Mouse (Mus musculus) forebrain, embryonic 15.5 days (tissue): Measurements from ENCODE around the gene Asrgl1. TPM values are rescaled to one million over a fixed set of nuclear protein-coding genes. Genes with fewer than 3 reads are reported as not detected.

ENCODE experiments used
- ATAC-seq: fragments of 200-750 bp; cut with Nextera tagmentation; replicated peaks from 2 replicates; pipeline ENCODE4 v1.8.0; 2017; ENCODE audit warnings: mild to moderate bottlenecking, moderate TSS enrichment, moderate library complexity
- H3K27ac ChIP-seq: fragments of 300-500 bp; sonication (generic); replicated peaks from 2 replicates; pipeline ENCODE4 v1.5.1; 2015; ENCODE audit warnings: mild to moderate bottlenecking, inconsistent platforms
- H3K27me3 ChIP-seq: fragments of 300-500 bp; sonication (generic); 2 replicates; pipeline ENCODE4 v1.6.1; 2015; ENCODE audit warnings: inconsistent platforms
- H3K36me3 ChIP-seq: fragments of 300-500 bp; sonication (generic); 2 replicates; pipeline ENCODE4 v1.6.1; 2015; ENCODE audit warnings: mild to moderate bottlenecking, inconsistent platforms
- H3K4me1 ChIP-seq: fragments of 300-500 bp; sonication (generic); 2 replicates; pipeline ENCODE4 v1.6.1; 2015; ENCODE audit warnings: inconsistent platforms
- H3K4me2 ChIP-seq: fragments of 300-500 bp; sonication (generic); replicated peaks from 2 replicates; pipeline ENCODE4 v1.6.1; 2015; ENCODE audit warnings: mild to moderate bottlenecking, inconsistent platforms
- H3K4me3 ChIP-seq: fragments of 300-500 bp; sonication (generic); 2 replicates; pipeline ENCODE4 v1.5.1; 2015; ENCODE audit warnings: mild to moderate bottlenecking, inconsistent platforms
- H3K9ac ChIP-seq: fragments of 300-500 bp; sonication (generic); replicated peaks from 2 replicates; pipeline ENCODE4 v1.6.1; 2015; ENCODE audit warnings: mild to moderate bottlenecking, inconsistent platforms
- H3K9me3 ChIP-seq: fragments of 300-500 bp; sonication (generic); 2 replicates; pipeline ENCODE4 v1.6.1; 2016; ENCODE audit warnings: inconsistent platforms
- WGBS: fragments of 180-500 bp; shearing (Covaris S2); methylation state at CpG from one replicate; pipeline ENCODE4 v1.1.7; 2015; ENCODE audit warnings: mixed read lengths; 5-methylcytosine and 5-hydroxymethylcytosine counted together
- polyA plus RNA-seq: library from polyadenylated mRNA; unstranded; fragments of >200 nt; fragmentation: Nextera tagmentation; extraction: Ambion mirVana; gene quantifications from 2 replicates; pipeline ENCODE4 v1.2.1, GENCODE M21; 2015

Asrgl1 gene
- polyA plus RNA-seq, 1 experiment from 2014 or later, result 33.5 TPM

DNA sequence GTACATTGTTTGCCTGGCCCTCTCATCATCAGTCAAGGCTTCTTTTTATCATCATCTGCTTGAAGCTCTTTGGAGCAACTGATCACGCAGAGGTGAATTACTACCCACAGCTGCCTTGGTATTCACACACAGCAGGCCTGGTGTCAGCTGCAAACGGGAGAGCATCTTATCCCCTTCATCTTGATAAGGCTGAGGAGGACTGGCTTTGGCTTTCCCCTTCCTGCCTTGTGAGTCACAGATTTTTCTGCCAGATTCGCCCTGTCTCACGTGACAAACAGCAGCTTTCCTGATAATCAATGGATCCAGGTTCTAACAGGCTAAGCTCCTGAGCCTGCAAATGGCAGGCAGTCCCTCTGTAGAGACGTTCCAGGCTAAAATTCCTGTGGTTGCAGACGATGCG is 55.5 kb downstream of the Asrgl1 start:
- Histone ChIP-seq H3K4me3 (no peak overlapping the region), H3K4me1 (peaks cover 7% of the 10 kb centered on the region; the same call in 1 of the 2 replicates), H3K9ac (0 out of 2 replicates have a peak overlapping the region, but pooled peaks have one; percentile 15), H3K27me3 (no peaks in the 10 kb centered on the region), H3K4me2 (no peak overlapping the region), H3K9me3 (no peaks in the 10 kb centered on the region), H3K27ac (no peak overlapping the region), H3K36me3 (no peaks in the 10 kb centered on the region)
- ATAC-seq, result no peak
- WGBS, result 36% methylated on average over 7 of the region's 7 CpGs

DNA sequence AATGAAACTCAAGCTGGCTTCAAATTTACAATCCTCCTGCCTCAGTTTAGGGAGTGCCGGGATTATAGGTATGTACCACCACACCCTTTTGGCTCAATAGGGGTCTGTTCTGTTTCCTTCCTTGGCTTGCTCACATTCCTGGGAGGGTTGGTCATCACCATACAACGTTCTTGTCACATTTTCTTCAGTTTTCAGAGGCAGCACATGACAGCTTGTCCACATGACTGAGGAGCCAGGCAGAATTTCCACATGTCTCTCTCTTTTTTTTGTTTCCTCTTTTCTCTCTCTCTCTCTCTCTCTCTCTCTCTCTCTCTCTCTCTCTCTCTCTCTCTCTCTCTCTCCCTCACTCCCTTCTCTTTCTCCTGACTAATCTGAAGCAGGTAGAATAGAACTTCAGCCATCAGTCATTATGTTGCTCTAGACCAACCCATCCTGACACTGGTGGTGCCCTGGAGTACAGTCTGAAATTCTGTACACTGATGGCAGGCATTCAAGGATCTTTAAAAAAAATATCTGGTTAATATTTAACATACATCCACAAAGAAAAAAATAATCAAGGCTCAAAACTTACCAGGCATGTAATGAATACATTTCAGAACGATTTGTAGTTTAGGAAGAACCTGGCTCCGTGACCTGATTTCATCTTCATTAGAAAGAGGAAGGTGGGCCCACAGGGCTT is 58.3 kb downstream of the Asrgl1 start:
- no peak overlapping the region for H3K4me2 ChIP-seq
- 0 out of 2 replicates have a peak, but pooled peaks cover 4% of the 10 kb centered on the region for H3K4me1 ChIP-seq
- H3K27me3 ChIP-seq, result no peaks in the 10 kb centered on the region
- no peak for ATAC-seq
- H3K36me3 ChIP-seq, result no peaks in the 10 kb centered on the region
- no peak overlapping the region for H3K27ac ChIP-seq
- H3K4me3 ChIP-seq, result no peak overlapping the region
- H3K9ac ChIP-seq, result no peak overlapping the region
- WGBS, result 80% methylated on average over 4 of the region's 4 CpGs
- no peaks in the 10 kb centered on the region for H3K9me3 ChIP-seq

DNA sequence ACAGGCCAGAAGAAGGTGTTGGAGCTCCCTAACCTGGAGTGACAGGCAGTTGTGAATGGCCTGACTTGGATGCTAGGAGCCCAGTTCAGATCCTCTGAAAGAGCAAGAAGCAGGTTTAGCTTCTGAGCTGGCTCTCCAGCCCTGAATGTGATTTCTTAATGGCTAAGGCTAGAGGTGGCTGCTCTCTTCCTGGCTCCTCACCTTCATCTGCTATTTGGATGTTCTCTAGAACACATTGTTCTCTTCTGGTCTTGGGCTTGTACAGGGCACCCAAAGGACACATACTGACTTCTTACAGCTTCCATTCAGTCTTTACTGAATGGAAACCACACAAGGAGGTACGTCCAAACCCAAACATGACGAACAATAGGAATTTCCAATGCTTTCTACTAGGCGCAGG is 59.4 kb downstream of the Asrgl1 start:
- ATAC-seq, result no peak
- no peak overlapping the region for H3K4me2 ChIP-seq
- H3K36me3 ChIP-seq, result no peaks in the 10 kb centered on the region
- no peaks in the 10 kb centered on the region for H3K27me3 ChIP-seq
- WGBS, result 83% methylated on average over 3 of the region's 3 CpGs
- no peak overlapping the region for H3K27ac ChIP-seq
- peaks cover 11% of the 10 kb centered on the region for H3K4me1 ChIP-seq
- no peak overlapping the region for H3K4me3 ChIP-seq
- no peaks in the 10 kb centered on the region for H3K9me3 ChIP-seq
- no peak overlapping the region for H3K9ac ChIP-seq

DNA sequence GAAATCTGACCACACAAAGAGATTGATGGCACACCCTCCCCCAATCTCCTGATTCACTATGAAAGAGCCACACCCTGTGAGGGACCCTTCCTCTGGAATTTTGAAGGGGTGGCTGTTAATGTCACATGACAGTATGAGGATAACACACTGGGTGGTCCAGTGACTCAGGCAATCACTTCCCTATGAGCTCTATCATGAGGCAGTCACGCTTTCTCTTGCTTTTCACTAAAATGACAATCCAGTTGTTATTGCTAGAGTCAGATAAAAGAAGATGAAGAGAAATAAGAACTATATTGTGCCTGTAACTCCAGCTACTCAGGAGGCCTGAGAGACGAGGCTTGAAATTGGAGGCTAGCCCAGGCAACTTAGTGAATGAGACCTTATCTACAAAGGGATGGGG is 59.9 kb downstream of the Asrgl1 start:
- Histone ChIP-seq H3K27me3 (no peaks in the 10 kb centered on the region), H3K9me3 (no peaks in the 10 kb centered on the region), H3K36me3 (no peaks in the 10 kb centered on the region), H3K4me3 (no peak overlapping the region), H3K27ac (no peak overlapping the region), H3K4me2 (no peak overlapping the region), H3K9ac (no peak overlapping the region), H3K4me1 (peaks cover 11% of the 10 kb centered on the region)
- ATAC-seq, result no peak
- WGBS, result 71% methylated on average over 2 of the region's 2 CpGs

DNA sequence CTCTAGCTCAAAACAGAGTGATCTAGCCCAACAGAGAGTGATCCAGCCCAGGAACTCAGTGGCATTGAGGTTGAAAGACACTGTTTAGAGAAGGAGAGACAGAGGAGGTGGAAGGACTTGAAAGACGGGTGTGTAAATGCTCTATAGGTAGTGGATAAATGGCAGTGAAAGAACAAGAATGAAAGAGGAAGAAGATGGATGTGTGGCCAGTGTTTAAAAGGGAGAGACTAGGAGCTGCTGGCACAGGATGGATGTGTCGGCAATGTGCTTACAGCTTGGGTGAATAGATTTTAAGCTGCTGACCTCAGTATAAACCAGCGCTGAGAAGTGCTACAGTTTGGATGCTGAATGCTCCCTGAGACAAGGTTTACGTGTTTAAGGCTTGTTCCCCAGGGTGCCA is 61.0 kb downstream of the Asrgl1 start:
- no peak overlapping the region for H3K9ac ChIP-seq
- WGBS, result 72% methylated on average over 4 of the region's 4 CpGs
- no peaks in the 10 kb centered on the region for H3K27me3 ChIP-seq
- H3K4me1 ChIP-seq, result peaks cover 17% of the 10 kb centered on the region
- no peaks in the 10 kb centered on the region for H3K36me3 ChIP-seq
- no peak overlapping the region for H3K4me2 ChIP-seq
- ATAC-seq, result no peak
- no peaks in the 10 kb centered on the region for H3K9me3 ChIP-seq
- no peak overlapping the region for H3K27ac ChIP-seq
- H3K4me3 ChIP-seq, result no peak overlapping the region

DNA sequence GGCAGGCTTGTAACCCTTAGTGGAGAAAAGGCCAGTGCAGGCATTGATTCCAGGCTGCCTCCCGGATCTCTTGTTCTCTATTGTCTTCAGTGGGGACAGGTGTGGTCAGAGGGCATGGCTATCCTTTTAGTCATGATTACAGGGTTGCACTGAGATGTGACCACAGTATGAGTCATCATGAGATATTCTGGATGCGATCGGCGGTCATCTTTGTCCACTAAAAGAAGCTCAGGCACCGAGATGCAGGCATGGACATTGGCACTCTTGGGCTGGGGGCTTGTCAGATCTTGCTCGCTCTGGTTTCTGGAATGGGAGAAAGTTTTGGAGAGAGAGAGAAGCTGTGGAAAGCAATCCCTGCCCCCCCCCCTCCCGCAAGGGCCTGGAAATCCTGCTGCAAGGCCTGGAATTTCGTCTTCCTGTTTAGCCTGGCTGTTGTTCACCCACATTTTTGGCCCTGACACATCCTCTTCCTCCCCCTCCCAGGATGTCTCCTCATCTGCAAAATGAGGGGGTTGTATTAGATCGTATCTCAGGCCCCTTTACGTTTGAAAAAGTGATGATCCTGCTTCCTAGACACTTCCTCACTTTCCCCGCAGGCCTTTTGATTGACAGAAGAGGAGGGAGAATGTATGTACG is 61.5 kb downstream of the Asrgl1 start:
- H3K9me3 ChIP-seq, result no peaks in the 10 kb centered on the region
- no peak for ATAC-seq
- H3K27me3 ChIP-seq, result no peaks in the 10 kb centered on the region
- H3K9ac ChIP-seq, result no peak overlapping the region
- no peak overlapping the region for H3K4me3 ChIP-seq
- H3K36me3 ChIP-seq, result no peaks in the 10 kb centered on the region
- WGBS, result 84% methylated on average over 12 of the region's 12 CpGs
- no peak overlapping the region for H3K4me2 ChIP-seq
- no peak overlapping the region for H3K27ac ChIP-seq
- H3K4me1 ChIP-seq, result peaks cover 17% of the 10 kb centered on the region

DNA sequence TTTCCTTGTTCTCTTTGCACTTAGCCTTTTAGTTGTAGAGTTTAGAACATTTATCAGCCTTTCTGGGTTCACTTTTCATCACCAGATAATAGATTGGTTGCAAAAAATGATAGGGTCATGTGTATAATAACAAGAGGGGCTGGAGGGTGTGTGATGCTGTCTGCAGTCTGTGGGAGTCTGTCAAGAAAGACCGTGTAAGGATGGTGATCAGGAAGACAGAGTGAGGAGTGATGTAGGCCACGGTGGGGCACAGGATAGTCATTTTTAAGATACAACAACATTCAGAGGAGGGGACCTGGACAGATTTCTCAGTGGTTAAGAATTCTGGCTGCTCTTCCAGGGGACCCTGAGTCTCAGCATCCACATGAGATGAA is 63.3 kb downstream of the Asrgl1 start:
- WGBS, result 76% methylated on average over 2 of the region's 2 CpGs
- H3K4me2 ChIP-seq, result no peak overlapping the region
- no peak overlapping the region for H3K4me3 ChIP-seq
- no peaks in the 10 kb centered on the region for H3K27me3 ChIP-seq
- peaks cover 17% of the 10 kb centered on the region for H3K4me1 ChIP-seq
- H3K9ac ChIP-seq, result no peak overlapping the region
- no peaks in the 10 kb centered on the region for H3K36me3 ChIP-seq
- H3K9me3 ChIP-seq, result no peaks in the 10 kb centered on the region
- no peak for ATAC-seq
- H3K27ac ChIP-seq, result no peak overlapping the region

DNA sequence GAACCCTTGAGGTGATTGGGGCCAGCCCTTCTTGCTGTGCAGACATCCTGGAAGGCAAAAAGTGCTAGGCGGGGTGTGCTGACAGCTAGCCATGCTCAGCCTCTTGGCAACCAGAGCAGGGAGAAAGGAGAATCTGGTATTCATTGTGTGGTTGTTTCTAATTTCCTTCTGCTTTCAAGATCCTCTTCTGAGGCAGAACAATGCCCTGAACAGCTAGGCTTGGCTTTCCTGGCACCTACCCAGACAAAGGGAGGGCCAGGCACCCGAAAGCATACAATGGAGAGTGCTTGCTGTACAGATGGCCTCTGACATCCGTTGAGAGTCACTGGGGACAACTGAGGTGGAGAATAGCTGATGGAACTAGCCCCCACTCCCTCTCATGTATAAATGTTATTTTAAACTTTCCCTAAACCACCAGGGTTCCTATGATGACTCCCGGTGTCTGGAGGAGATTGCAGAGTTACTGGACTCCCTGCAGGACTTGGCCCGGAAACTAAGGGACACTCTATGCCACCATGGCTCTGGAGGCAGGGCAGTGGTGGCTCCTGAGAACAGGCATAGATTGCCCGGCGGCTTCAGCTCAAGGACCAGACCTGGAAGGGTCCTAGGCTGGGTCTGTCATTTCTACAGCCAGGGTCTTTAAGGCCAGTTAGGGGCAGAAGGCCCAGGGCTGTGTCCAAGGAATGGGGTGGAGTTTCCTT is 63.8 kb downstream of the Asrgl1 start:
- ATAC-seq, result peak; percentile 35; the same call in 1 of the 2 replicates
- no peak overlapping the region for H3K4me2 ChIP-seq
- no peaks in the 10 kb centered on the region for H3K36me3 ChIP-seq
- no peaks in the 10 kb centered on the region for H3K27me3 ChIP-seq
- 48% methylated on average over 7 of the region's 7 CpGs for WGBS
- no peaks in the 10 kb centered on the region for H3K9me3 ChIP-seq
- H3K4me3 ChIP-seq, result no peak overlapping the region
- no peak overlapping the region for H3K9ac ChIP-seq
- H3K27ac ChIP-seq, result peak overlapping the region; percentile 7
- H3K4me1 ChIP-seq, result peaks cover 19% of the 10 kb centered on the region

DNA sequence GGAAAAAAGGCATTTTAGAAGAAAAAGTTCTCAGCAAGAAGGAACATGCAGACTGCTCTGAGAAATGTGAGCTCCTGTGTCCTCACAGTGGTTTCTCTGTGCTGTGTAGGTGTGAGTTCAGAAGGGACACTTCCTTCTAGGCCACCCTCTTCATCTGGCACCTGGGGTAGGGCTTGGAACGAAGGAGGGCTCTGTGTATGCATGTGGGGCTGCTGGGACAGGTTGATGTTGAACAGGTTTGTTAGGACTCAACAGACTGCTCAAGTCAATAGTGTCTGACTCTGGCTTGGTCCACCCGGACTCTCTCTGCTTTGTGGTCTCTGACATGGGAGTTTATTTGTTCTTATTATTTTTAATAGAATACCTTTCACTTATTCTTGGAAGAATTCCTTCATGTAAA is 65.1 kb downstream of the Asrgl1 start:
- Histone ChIP-seq H3K36me3 (no peaks in the 10 kb centered on the region), H3K9ac (no peak overlapping the region), H3K4me3 (no peak overlapping the region), H3K4me1 (peaks cover 31% of the 10 kb centered on the region), H3K27me3 (no peaks in the 10 kb centered on the region), H3K27ac (no peak overlapping the region), H3K4me2 (no peak overlapping the region), H3K9me3 (no peaks in the 10 kb centered on the region)
- WGBS, result 72% methylated on average over 2 of the region's 2 CpGs
- ATAC-seq, result no peak

DNA sequence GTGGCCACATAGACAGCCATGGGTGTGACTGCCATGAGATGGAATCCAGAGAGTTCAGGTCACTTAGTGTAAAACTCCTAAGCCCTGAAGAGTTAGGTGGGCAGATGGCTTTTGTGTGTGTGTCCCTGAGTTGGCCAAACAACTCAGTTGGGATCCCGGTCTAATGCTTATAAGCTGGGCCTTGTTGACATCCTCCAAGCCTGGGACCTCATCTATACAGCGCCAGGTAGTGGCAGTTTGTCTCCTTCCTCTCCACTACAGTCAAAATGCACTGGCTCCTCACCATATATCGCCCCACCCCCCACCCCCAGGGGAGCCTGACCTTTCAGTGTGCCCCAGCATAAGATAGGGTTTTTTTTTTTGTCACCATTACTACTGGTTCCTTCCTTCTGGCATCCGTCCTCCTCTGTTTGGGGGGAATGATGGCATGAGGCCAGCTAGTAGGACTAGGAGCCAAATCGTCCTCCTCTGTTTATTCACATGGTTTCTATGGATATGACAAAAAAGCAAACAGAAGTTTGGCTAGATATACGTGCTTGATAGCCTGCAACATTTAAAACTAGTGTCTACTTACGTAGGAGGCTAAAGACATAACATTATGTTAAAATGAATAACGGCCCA is 65.6 kb downstream of the Asrgl1 start:
- H3K4me1 ChIP-seq, result peaks cover 31% of the 10 kb centered on the region
- no peaks in the 10 kb centered on the region for H3K9me3 ChIP-seq
- no peaks in the 10 kb centered on the region for H3K27me3 ChIP-seq
- H3K4me3 ChIP-seq, result no peak overlapping the region
- no peak overlapping the region for H3K9ac ChIP-seq
- H3K36me3 ChIP-seq, result no peaks in the 10 kb centered on the region
- no peak overlapping the region for H3K27ac ChIP-seq
- no peak overlapping the region for H3K4me2 ChIP-seq
- WGBS, result 41% methylated on average over 8 of the region's 8 CpGs
- ATAC-seq, result no peak

DNA sequence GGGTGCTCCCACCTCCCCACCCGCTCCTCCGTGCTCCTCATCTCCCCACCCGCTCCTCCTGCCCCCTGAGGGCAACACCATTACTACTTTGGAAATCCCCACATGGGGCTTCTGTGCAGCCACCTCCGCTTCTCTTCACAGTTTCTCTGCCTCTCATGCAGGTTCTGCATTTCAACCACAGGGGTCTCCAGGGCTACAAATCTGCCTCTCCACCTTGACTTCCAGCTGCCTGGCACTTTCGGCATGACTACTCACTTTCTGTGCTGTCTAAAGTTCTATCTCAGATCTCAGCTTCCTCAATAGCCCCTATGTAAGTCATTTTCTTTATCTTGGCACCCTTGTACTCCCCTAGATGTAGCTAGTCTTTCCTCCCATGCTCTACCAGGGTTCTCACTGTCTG is 68.1 kb downstream of the Asrgl1 start:
- H3K4me1 ChIP-seq, result peaks cover 31% of the 10 kb centered on the region
- no peak overlapping the region for H3K4me2 ChIP-seq
- H3K36me3 ChIP-seq, result no peaks in the 10 kb centered on the region
- no peak for ATAC-seq
- no peak overlapping the region for H3K4me3 ChIP-seq
- H3K9me3 ChIP-seq, result no peaks in the 10 kb centered on the region
- no peak overlapping the region for H3K27ac ChIP-seq
- no peaks in the 10 kb centered on the region for H3K27me3 ChIP-seq
- 77% methylated on average over 5 of the region's 5 CpGs for WGBS
- H3K9ac ChIP-seq, result no peak overlapping the region
